Mouse (Mus musculus) cortical plate, adult 2 months (tissue): ENCODE measurements at regions not wholly inside any gene's neighbourhood (a gene's known extent, or its start where the extent isn't known, plus 50 kb on each side); places are given as distances from the start of the nearest gene placed in this dataset.

ENCODE experiments used
- H3K27ac ChIP-seq: fragments of 200-500 bp; 2 replicates; pipeline ENCODE4 v1.5.1; 2012; ENCODE audit warnings: low read length, control low read depth, inconsistent platforms; ENCODE audit not compliant: insufficient read depth
- H3K4me1 ChIP-seq: fragments of 200-500 bp; 2 replicates; pipeline ENCODE4 v1.6.1; 2011; ENCODE audit warnings: low read length; ENCODE audit not compliant: control insufficient read depth, insufficient read depth
- H3K4me3 ChIP-seq: fragments of 200-500 bp; 2 replicates; pipeline ENCODE4 v1.5.1; 2011; ENCODE audit warnings: mild to moderate bottlenecking, low read length, control low read depth; ENCODE audit not compliant: insufficient read depth
- CTCF ChIP-seq: fragments of 200-500 bp; IDR thresholded peaks from 2 replicates; pipeline ENCODE4 v1.5.1; 2011; ENCODE audit warnings: mild to moderate bottlenecking, control low read depth, low read length; ENCODE audit not compliant: insufficient read depth; ENCODE audit errors: extremely low read depth
- POLR2A ChIP-seq: fragments of 200-500 bp; IDR thresholded peaks from 2 replicates; pipeline ENCODE4 v1.6.1; 2011; ENCODE audit warnings: mild to moderate bottlenecking, low read length, control low read depth; ENCODE audit not compliant: insufficient read depth; ENCODE audit errors: extremely low read depth

- no peak overlapping the region for H3K4me3 ChIP-seq
- no peak for TF ChIP-seq POLR2A
- TF ChIP-seq CTCF = no peak
- no peak overlapping the region for H3K27ac ChIP-seq
- no peaks in the 10 kb centered on the region; the same call in 1 of the 2 replicates for H3K4me1 ChIP-seq
Measured at GRCm38 (mm10) chr7:40325188-40325705, 572.9 kb upstream of the Vstm2b start.

GRCm38 (mm10) chr7:40332455-40332854 is 565.7 kb upstream of the Vstm2b start:
- Histone ChIP-seq H3K4me1 (no peaks in the 10 kb centered on the region), H3K27ac (no peak overlapping the region), H3K4me3 (no peak overlapping the region)
- TF ChIP-seq CTCF (no peak), POLR2A (no peak)

- no peak overlapping the region for H3K27ac ChIP-seq
Measured at GRCm38 (mm10) chr7:40352306-40352705, 545.8 kb upstream of the Vstm2b start.

GRCm38 (mm10) chr7:40362719-40363118 is 535.4 kb upstream of the Vstm2b start:
- H3K4me1 ChIP-seq = no peaks in the 10 kb centered on the region
- no peak overlapping the region for H3K4me3 ChIP-seq
- no peak overlapping the region for H3K27ac ChIP-seq
- TF ChIP-seq POLR2A (no peak), CTCF (no peak)

More at GRCm38 (mm10) chr7:40352306-40352705, 545.8 kb upstream of the Vstm2b start:
- no peak for TF ChIP-seq POLR2A
- no peak for TF ChIP-seq CTCF
- Histone ChIP-seq H3K4me3 (no peak overlapping the region), H3K4me1 (no peaks in the 10 kb centered on the region)

GRCm38 (mm10) chr7:40372713-40373112 is 525.4 kb upstream of the Vstm2b start:
- Histone ChIP-seq H3K27ac (no peak overlapping the region), H3K4me1 (no peaks in the 10 kb centered on the region), H3K4me3 (no peak overlapping the region)
- TF ChIP-seq CTCF (no peak), POLR2A (no peak)

GRCm38 (mm10) chr7:40377839-40378238 is 520.3 kb upstream of the Vstm2b start:
- TF ChIP-seq CTCF (no peak), POLR2A (no peak)

GRCm38 (mm10) chr7:40381244-40381643 is 516.9 kb upstream of the Vstm2b start:
- Histone ChIP-seq H3K27ac (no peak overlapping the region), H3K4me3 (no peak overlapping the region), H3K4me1 (no peaks in the 10 kb centered on the region)
- TF ChIP-seq POLR2A = no peak
- TF ChIP-seq CTCF = no peak

More at GRCm38 (mm10) chr7:40377839-40378238, 520.3 kb upstream of the Vstm2b start:
- no peak overlapping the region for H3K4me3 ChIP-seq
- H3K4me1 ChIP-seq = no peaks in the 10 kb centered on the region
- H3K27ac ChIP-seq = no peak overlapping the region

- no peak overlapping the region for H3K27ac ChIP-seq
- H3K4me1 ChIP-seq = peaks cover 2% of the 10 kb centered on the region
- H3K4me3 ChIP-seq = no peak overlapping the region
- TF ChIP-seq CTCF = no peak
- no peak for TF ChIP-seq POLR2A
Measured at GRCm38 (mm10) chr7:40388152-40388551, 510.0 kb upstream of the Vstm2b start.

GRCm38 (mm10) chr7:40389795-40390194 is 508.3 kb upstream of the Vstm2b start:
- Histone ChIP-seq H3K4me1 (peaks cover 2% of the 10 kb centered on the region), H3K4me3 (no peak overlapping the region), H3K27ac (no peak overlapping the region)
- TF ChIP-seq POLR2A (no peak), CTCF (0 out of 2 replicates have a peak, but pooled peaks have one; percentile 6)

GRCm38 (mm10) chr7:40390927-40391326 is 507.2 kb upstream of the Vstm2b start:
- Histone ChIP-seq H3K4me1 (peaks cover 2% of the 10 kb centered on the region), H3K27ac (no peak overlapping the region), H3K4me3 (no peak overlapping the region)
- TF ChIP-seq POLR2A (no peak), CTCF (no peak)

GRCm38 (mm10) chr7:40391626-40392025 is 506.5 kb upstream of the Vstm2b start:
- TF ChIP-seq CTCF (no peak), POLR2A (no peak)
- Histone ChIP-seq H3K27ac (no peak overlapping the region; the same call in 1 of the 2 replicates), H3K4me1 (peaks cover 2% of the 10 kb centered on the region), H3K4me3 (no peak overlapping the region)
